Mouse (Mus musculus) duodenum, adult 2 months (tissue): ENCODE data around the gene Mrps18b. TPM values are rescaled to one million over a fixed set of nuclear protein-coding genes. Genes with fewer than 3 reads are reported as not detected.

Experiments used
- polyA plus RNA-seq: library from polyadenylated mRNA; depleted of rRNA; stranded (reverse); fragments of >200 nt; gene quantifications from 2 replicates; pipeline ENCODE4 v1.2.3, GENCODE M21; 2012; ENCODE audit warnings: low replicate concordance; rRNA removed

The Mrps18b gene
- polyA plus RNA-seq, result 74.3 and 76.9 TPM in 2 replicates

GRCm38 (mm10) chr17:35916297-35917142 lies at the start of gene Mrps18b, which contains the start of gene Ppp1r10:
Gene Mrps18b (minus strand): TSS chr17:35916389.
Gene Ppp1r10 (plus strand): TSS chr17:35916434.

GRCm38 (mm10) chr17:35909919-35910369 lies 6.2 kb downstream of the Mrps18b start, which contains the start of gene Atat1:
Gene Atat1 (minus strand): TSS chr17:35910075.

GRCm38 (mm10) chr17:35896781-35897643 lies 19.2 kb downstream of the Mrps18b start, which contains the start of gene 2310061I04Rik:
Gene 2310061I04Rik (minus strand): TSS chr17:35897431.

GRCm38 (mm10) chr17:35879245-35880057 lies 36.7 kb downstream of the Mrps18b start, which contains the start of gene Dhx16:
Gene Dhx16 (plus strand): TSS chr17:35879819.

GRCm38 (mm10) chr17:35865481-35866280 lies 50.5 kb downstream of the Mrps18b start, which contains the start of gene Ppp1r18:
Gene Ppp1r18 (plus strand): TSS chr17:35865593.

GRCm38 (mm10) chr17:35861198-35861857 lies 54.9 kb downstream of the Mrps18b start, which contains the start of gene Nrm:
Gene Nrm (plus strand): TSS chr17:35861318.

Other genes with a start within 250 kb of the Mrps18b start
- 32.7 and 37.8 TPM in 2 replicates for gene Vars2, start 248.8 kb downstream of the Mrps18b start, polyA plus RNA-seq
- 14.5 and 14.8 TPM in 2 replicates for gene Gtf2h4, start 242.7 kb downstream of the Mrps18b start, polyA plus RNA-seq
- gene Ddr1, start 211.8 kb downstream of the Mrps18b start, polyA plus RNA-seq, result 63.7 and 75.5 TPM in 2 replicates
- 20.3 and 22.3 TPM in 2 replicates for gene Ier3, start 94.7 kb downstream of the Mrps18b start, polyA plus RNA-seq
- gene Flot1, start 93.2 kb downstream of the Mrps18b start, polyA plus RNA-seq, result 39.8 and 40.1 TPM in 2 replicates
- 105 and 114 TPM in 2 replicates for gene Tubb5, start 78.1 kb downstream of the Mrps18b start, polyA plus RNA-seq
- 1.4 and 3.0 TPM in 2 replicates for gene Mdc1, start 74.9 kb downstream of the Mrps18b start, polyA plus RNA-seq
- 13.6 and 21.1 TPM in 2 replicates for gene Nrm, start 55.1 kb downstream of the Mrps18b start, polyA plus RNA-seq
- 16.2 and 25.7 TPM in 2 replicates for gene Ppp1r18, start 50.8 kb downstream of the Mrps18b start, polyA plus RNA-seq
- gene Dhx16, start 36.6 kb downstream of the Mrps18b start, polyA plus RNA-seq, result 36.5 and 59.4 TPM in 2 replicates
- 180 and 283 TPM in 2 replicates for gene 2310061I04Rik, start 19.0 kb downstream of the Mrps18b start, polyA plus RNA-seq
- 47.1 and 64.0 TPM in 2 replicates for gene Atat1, start 6.3 kb downstream of the Mrps18b start, polyA plus RNA-seq
- 25.8 and 36.2 TPM in 2 replicates for gene Ppp1r10, start within 50 bp of the Mrps18b start, polyA plus RNA-seq
- 60.3 and 89.7 TPM in 2 replicates for gene Abcf1, start 53.4 kb upstream of the Mrps18b start, polyA plus RNA-seq
- gene Gnl1, start 63.5 kb upstream of the Mrps18b start, polyA plus RNA-seq, result 17.2 and 34.2 TPM in 2 replicates
- 8.2 and 8.5 TPM in 2 replicates for gene Prr3, start 63.8 kb upstream of the Mrps18b start, polyA plus RNA-seq
- 1.2 and 1.9 TPM in 2 replicates for gene H2-T24, start 104.2 kb upstream of the Mrps18b start, polyA plus RNA-seq
- gene H2-T23, start 116.5 kb upstream of the Mrps18b start, polyA plus RNA-seq, result 247 and 672 TPM in 2 replicates
- 22.4 and 45.9 TPM in 2 replicates for gene H2-T22, start 126.4 kb upstream of the Mrps18b start, polyA plus RNA-seq
- not detected in 2 replicates for gene Gm6034, start 126.6 kb upstream of the Mrps18b start, polyA plus RNA-seq
- gene Gm11127, start 142.0 kb upstream of the Mrps18b start, polyA plus RNA-seq, result 46.7 and 279 TPM in 2 replicates
- gene Gm19684, start 205.3 kb upstream of the Mrps18b start, polyA plus RNA-seq, result 0.06 TPM in 2 replicates
- gene Gm7030, start 213.0 kb upstream of the Mrps18b start, polyA plus RNA-seq, result 12.6 and 15.9 TPM in 2 replicates